17 mouse cellular contexts compared by ENCODE assay signal in genomic region chr15:88694033-88694432, GRCm38 (mm10). TPM values are rescaled to one million over a fixed set of nuclear protein-coding genes. Genes with fewer than 3 reads are reported as not detected.
DNase-seq lines count a peak whose midpoint lies in the region; ATAC-seq lines count a peak whose summit lies in the region.
"Had no signal": no experiment of that assay in that cellular context is flagged by ENCODE, and none has a peak within 500 bp of the region (broad histone marks: within the 10 kb centered on the region; RNA-seq: fewer than 3 reads in every experiment).

No protein-coding gene starts in this region.

- peak; percentile 24; the same call in 1 of the 2 replicates for ATAC-seq in hindbrain, embryonic 14.5 days (ENCODE audit: low FRiP score)
- ATAC-seq in hindbrain, embryonic 12.5 days (ENCODE audit: low FRiP score), result no peak
- ATAC-seq in midbrain, embryonic 14.5 days (ENCODE audit: low FRiP score, low TSS enrichment), result no peak
- ATAC-seq: intestine, embryonic 16.5 days; liver, embryonic 12.5 days had no signal

- H3K9me3 ChIP-seq in hindbrain, embryonic 14.5 days (ENCODE audit: control insufficient read depth, low read length), result no peaks in the 10 kb centered on the region
- H3K9me3 ChIP-seq in hindbrain, embryonic 12.5 days (replicated peaks), result no peaks in the 10 kb centered on the region
- H3K9me3 ChIP-seq in midbrain, embryonic 14.5 days (ENCODE audit: control insufficient read depth, low read length), result no peaks in the 10 kb centered on the region
- no peaks in the 10 kb centered on the region for H3K9me3 ChIP-seq in midbrain, embryonic 10.5 days (replicated peaks)
- H3K9me3 ChIP-seq: heart, embryonic 15.5 days; liver, embryonic 12.5 days; neural tube, embryonic 15.5 days had no signal

- peaks cover 95% of the 10 kb centered on the region for H3K36me3 ChIP-seq in hindbrain, embryonic 14.5 days (replicated peaks; ENCODE audit: control insufficient read depth, insufficient read depth)
- H3K36me3 ChIP-seq in hindbrain, embryonic 12.5 days, result peaks cover 94% of the 10 kb centered on the region
- H3K36me3 ChIP-seq in midbrain, embryonic 14.5 days (ENCODE audit: control insufficient read depth, insufficient read depth, low read length), result peaks cover 85% of the 10 kb centered on the region
- H3K36me3 ChIP-seq in midbrain, embryonic 10.5 days, result peaks cover 100% of the 10 kb centered on the region

- no peaks in the 10 kb centered on the region; the same call in 1 of the 2 replicates for H3K4me1 ChIP-seq in hindbrain, embryonic 14.5 days (replicated peaks; ENCODE audit: control insufficient read depth, insufficient read depth, low read length)
- H3K4me1 ChIP-seq in hindbrain, embryonic 12.5 days, result no peaks in the 10 kb centered on the region
- no peaks in the 10 kb centered on the region for H3K4me1 ChIP-seq in midbrain, embryonic 14.5 days (ENCODE audit: control insufficient read depth, insufficient read depth, low read length)
- H3K4me1 ChIP-seq in midbrain, embryonic 10.5 days, result no peaks in the 10 kb centered on the region
- H3K4me1 ChIP-seq: liver, embryonic 12.5 days had no signal

- no peaks in the 10 kb centered on the region for H3K27me3 ChIP-seq in hindbrain, embryonic 14.5 days (ENCODE audit: control insufficient read depth, insufficient read depth, low read length)
- H3K27me3 ChIP-seq in hindbrain, embryonic 12.5 days, result no peaks in the 10 kb centered on the region
- H3K27me3 ChIP-seq in midbrain, embryonic 14.5 days (ENCODE audit: control insufficient read depth, insufficient read depth, low read length), result no peaks in the 10 kb centered on the region
- H3K27me3 ChIP-seq in midbrain, embryonic 10.5 days (ENCODE audit: low read depth, poor library complexity, severe bottlenecking), result no peaks in the 10 kb centered on the region
- H3K27me3 ChIP-seq: heart, embryonic 15.5 days; liver, embryonic 12.5 days; neural tube, embryonic 15.5 days had no signal

- no peak overlapping the region for H3K4me3 ChIP-seq in hindbrain, embryonic 14.5 days (replicated peaks; ENCODE audit: low read length)
- H3K4me3 ChIP-seq in hindbrain, embryonic 12.5 days, result no peak overlapping the region
- H3K4me3 ChIP-seq in midbrain, embryonic 14.5 days (replicated peaks; ENCODE audit: low read depth, low read length), result no peak overlapping the region
- no peak overlapping the region for H3K4me3 ChIP-seq in midbrain, embryonic 10.5 days
- H3K4me3 ChIP-seq: heart, embryonic 15.5 days; liver, embryonic 12.5 days; neural tube, embryonic 15.5 days had no signal

- no peak overlapping the region for H3K27ac ChIP-seq in hindbrain, embryonic 14.5 days
- no peak overlapping the region for H3K27ac ChIP-seq in hindbrain, embryonic 12.5 days
- no peak overlapping the region for H3K27ac ChIP-seq in midbrain, embryonic 14.5 days (replicated peaks; ENCODE audit: low read depth, low read length)
- H3K27ac ChIP-seq in midbrain, embryonic 10.5 days (replicated peaks), result no peak overlapping the region
- H3K27ac ChIP-seq: heart, embryonic 15.5 days; liver, embryonic 12.5 days; neural tube, embryonic 15.5 days had no signal

- WGBS in hindbrain, embryonic 14.5 days, result 69% methylated on average over 5 of the region's 5 CpGs
- 79% methylated on average over 5 of the region's 5 CpGs for WGBS in hindbrain, embryonic 12.5 days
- WGBS in midbrain, embryonic 14.5 days, result 70% methylated on average over 5 of the region's 5 CpGs
- 89% methylated on average over 5 of the region's 5 CpGs for WGBS in midbrain, embryonic 10.5 days

- H3K4me2 ChIP-seq in hindbrain, embryonic 14.5 days (replicated peaks), result no peak overlapping the region
- H3K4me2 ChIP-seq in hindbrain, embryonic 12.5 days (replicated peaks), result no peak overlapping the region
- no peak overlapping the region for H3K4me2 ChIP-seq in midbrain, embryonic 14.5 days (ENCODE audit: low read length)
- H3K4me2 ChIP-seq: heart, embryonic 15.5 days; liver, embryonic 12.5 days; neural tube, embryonic 15.5 days had no signal

- H3K9ac ChIP-seq in hindbrain, embryonic 14.5 days, result no peak overlapping the region
- no peak overlapping the region for H3K9ac ChIP-seq in hindbrain, embryonic 12.5 days
- no peak overlapping the region for H3K9ac ChIP-seq in midbrain, embryonic 14.5 days (replicated peaks; ENCODE audit: low read length)
- H3K9ac ChIP-seq: heart, embryonic 15.5 days; liver, embryonic 12.5 days; neural tube, embryonic 15.5 days had no signal

- peak; percentile 45 for DNase-seq in adrenal gland, adult 2 months
- no peak for DNase-seq in adrenal gland, postnatal 10 days
- DNase-seq in hindbrain, embryonic 14.5 days (ENCODE audit: low spot score), result peak; percentile 30
- peak; percentile 41 for DNase-seq in midbrain, embryonic 14.5 days
- DNase-seq in midbrain, embryonic 10.5 days (ENCODE audit: low spot score), result no peak
- DNase-seq in lung, postnatal 4 days, result peak; percentile 62 to 81
- DNase-seq in embryo, embryonic 10 days (ENCODE audit: low spot score), result no peak
- DNase-seq: cerebellum, adult 9-11 months; layer of hippocampus, adult 9-11 months; right cerebral cortex, adult 18-20 months; spleen, adult 18-20 months; thymus, postnatal 14 days had no signal

RNA-seq across cellular contexts. Expression of gene Brd1, which starts 40.0 kb away (rescaled TPM):
- 10 to 100 TPM; 38.0 to 52.6 TPM for total RNA-seq in adrenal gland, adult 2 months (2021)
- 7.5 and 9.6 TPM in 2 replicates for polyA plus RNA-seq in adrenal gland, adult 2 months (2012; rRNA removed)
- 10 to 100 TPM; 46.4 to 46.9 TPM for total RNA-seq in adrenal gland, postnatal 10 days (2021)
- polyA plus RNA-seq in hindbrain, embryonic 14.5 days (2014; fragmentation: Nextera tagmentation; extraction: Ambion mirVana), result 20.3 and 20.8 TPM in 2 replicates
- 26.9 and 28.2 TPM in 2 replicates for polyA plus RNA-seq in hindbrain, embryonic 12.5 days (2016; fragmentation: Nextera tagmentation; extraction: Ambion mirVana)
- polyA plus RNA-seq in midbrain, embryonic 14.5 days (2014; fragmentation: Nextera tagmentation; extraction: Ambion mirVana), result 26.2 and 30.5 TPM in 2 replicates
- 19.6 and 19.9 TPM in 2 replicates for polyA plus RNA-seq in midbrain, embryonic 10.5 days (2016; fragmentation: Nextera tagmentation; extraction: Ambion mirVana)

RNA-seq across cellular contexts. Expression of gene Zbed4, which starts 57.4 kb away (rescaled TPM):
- 10 to 100 TPM in 1 of 2 experiments, 1 to 10 TPM in 1; 7.5 to 13.2 TPM for total RNA-seq in adrenal gland, adult 2 months (2021)
- 1.7 and 2.0 TPM in 2 replicates for polyA plus RNA-seq in adrenal gland, adult 2 months (2012; rRNA removed)
- 10 to 100 TPM; 10.8 to 11.1 TPM for total RNA-seq in adrenal gland, postnatal 10 days (2021)
- polyA plus RNA-seq in hindbrain, embryonic 14.5 days (2014; fragmentation: Nextera tagmentation; extraction: Ambion mirVana), result 18.4 and 19.9 TPM in 2 replicates
- polyA plus RNA-seq in hindbrain, embryonic 12.5 days (2016; fragmentation: Nextera tagmentation; extraction: Ambion mirVana), result 37.1 and 37.3 TPM in 2 replicates
- polyA plus RNA-seq in midbrain, embryonic 14.5 days (2014; fragmentation: Nextera tagmentation; extraction: Ambion mirVana), result 16.7 and 25.7 TPM in 2 replicates
- 37.4 and 41.3 TPM in 2 replicates for polyA plus RNA-seq in midbrain, embryonic 10.5 days (2016; fragmentation: Nextera tagmentation; extraction: Ambion mirVana)

Comparison
In these comparisons a context has a peak if more than half of its experiments do, and no peak if none do; other contexts are left out.
1. DNase-seq: peak in adrenal gland, adult 2 months (single experiment), hindbrain, embryonic 14.5 days (single experiment), midbrain, embryonic 14.5 days (single experiment) and lung, postnatal 4 days (2 of 2); none in adrenal gland, postnatal 10 days (single experiment), midbrain, embryonic 10.5 days (single experiment) and embryo, embryonic 10 days (single experiment).